Mouse (Mus musculus): Measurements from ENCODE around the gene Syt9. TPM values are rescaled to one million over a fixed set of nuclear protein-coding genes. Genes with fewer than 3 reads are reported as not detected.
"Not testable (repeated sequence)": the region's sequence is repeated elsewhere in the genome, so short reads cannot be mapped to it uniquely, and the experiment has no call there.

Gene Syt9
- polyA plus RNA-seq, 1 experiment from 2014 or later = 4.4 TPM

GRCm38 (mm10) chr7:107478979-107479965, 108.7 kb downstream of the Syt9 start:
- Histone ChIP-seq H3K27ac (ENCODE audit: low read length) (no peak overlapping the region), H3K9ac (replicated peaks; ENCODE audit: low read depth, low read length) (no peak overlapping the region), H3K4me1 (ENCODE audit: control insufficient read depth, insufficient read depth, low read length) (peaks cover 2% of the 10 kb centered on the region; the same call in 1 of the 2 replicates), H3K27me3 (ENCODE audit: control insufficient read depth, insufficient read depth, low read length) (no peaks in the 10 kb centered on the region), H3K9me3 (ENCODE audit: control insufficient read depth, low read depth, low read length) (no peaks in the 10 kb centered on the region), H3K4me3 (ENCODE audit: low read depth, low read length) (no peak overlapping the region), H3K36me3 (ENCODE audit: control insufficient read depth, insufficient read depth, low read length) (no peaks in the 10 kb centered on the region), H3K4me2 (replicated peaks; ENCODE audit: low read depth, low read length) (no peak overlapping the region)
- no peak for ATAC-seq (ENCODE audit: insufficient number of reproducible peaks, insufficient read depth, low FRiP score, low read depth)
- WGBS = 41% methylated on average over 7 of the region's 7 CpGs

GRCm38 (mm10) chr7:107485709-107486108, 115.2 kb downstream of the Syt9 start:
- not testable (repeated sequence) for H3K36me3 ChIP-seq (ENCODE audit: control insufficient read depth, insufficient read depth, low read length); H3K27me3 ChIP-seq (ENCODE audit: control insufficient read depth, insufficient read depth, low read length); H3K4me2 ChIP-seq (replicated peaks; ENCODE audit: low read depth, low read length); H3K4me3 ChIP-seq (ENCODE audit: low read depth, low read length); H3K9me3 ChIP-seq (ENCODE audit: control insufficient read depth, low read depth, low read length); H3K9ac ChIP-seq (replicated peaks; ENCODE audit: low read depth, low read length); ATAC-seq (ENCODE audit: insufficient number of reproducible peaks, insufficient read depth, low FRiP score, low read depth); H3K27ac ChIP-seq (ENCODE audit: low read length); H3K4me1 ChIP-seq (ENCODE audit: control insufficient read depth, insufficient read depth, low read length)
- 82% methylated on average over 2 of the region's 2 CpGs for WGBS

- Histone ChIP-seq H3K9me3 (ENCODE audit: control insufficient read depth, low read depth, low read length) (no peaks in the 10 kb centered on the region), H3K9ac (replicated peaks; ENCODE audit: low read depth, low read length) (no peak overlapping the region), H3K27me3 (ENCODE audit: control insufficient read depth, insufficient read depth, low read length) (no peaks in the 10 kb centered on the region), H3K4me2 (replicated peaks; ENCODE audit: low read depth, low read length) (no peak overlapping the region), H3K4me3 (ENCODE audit: low read depth, low read length) (no peak overlapping the region), H3K27ac (ENCODE audit: low read length) (no peak overlapping the region), H3K36me3 (ENCODE audit: control insufficient read depth, insufficient read depth, low read length) (no peaks in the 10 kb centered on the region), H3K4me1 (ENCODE audit: control insufficient read depth, insufficient read depth, low read length) (no peaks in the 10 kb centered on the region)
- ATAC-seq (ENCODE audit: insufficient number of reproducible peaks, insufficient read depth, low FRiP score, low read depth) = no peak
Measured at GRCm38 (mm10) chr7:107495428-107495827, 124.9 kb downstream of the Syt9 start.

GRCm38 (mm10) chr7:107496923-107497322, 126.4 kb downstream of the Syt9 start:
- WGBS = 83% methylated on average over 7 of the region's 7 CpGs
- ATAC-seq (ENCODE audit: insufficient number of reproducible peaks, insufficient read depth, low FRiP score, low read depth) = no peak
- Histone ChIP-seq H3K9ac (replicated peaks; ENCODE audit: low read depth, low read length) (no peak overlapping the region), H3K4me2 (replicated peaks; ENCODE audit: low read depth, low read length) (no peak overlapping the region), H3K4me3 (ENCODE audit: low read depth, low read length) (no peak overlapping the region), H3K27me3 (ENCODE audit: control insufficient read depth, insufficient read depth, low read length) (no peaks in the 10 kb centered on the region), H3K27ac (ENCODE audit: low read length) (no peak overlapping the region), H3K9me3 (ENCODE audit: control insufficient read depth, low read depth, low read length) (no peaks in the 10 kb centered on the region), H3K36me3 (ENCODE audit: control insufficient read depth, insufficient read depth, low read length) (no peaks in the 10 kb centered on the region), H3K4me1 (ENCODE audit: control insufficient read depth, insufficient read depth, low read length) (no peaks in the 10 kb centered on the region)

GRCm38 (mm10) chr7:107500641-107501040, 130.1 kb downstream of the Syt9 start:
- Histone ChIP-seq H3K4me2 (replicated peaks; ENCODE audit: low read depth, low read length) (no peak overlapping the region), H3K27ac (ENCODE audit: low read length) (no peak overlapping the region), H3K27me3 (ENCODE audit: control insufficient read depth, insufficient read depth, low read length) (no peaks in the 10 kb centered on the region), H3K9me3 (ENCODE audit: control insufficient read depth, low read depth, low read length) (no peaks in the 10 kb centered on the region), H3K4me1 (ENCODE audit: control insufficient read depth, insufficient read depth, low read length) (no peaks in the 10 kb centered on the region), H3K4me3 (ENCODE audit: low read depth, low read length) (no peak overlapping the region), H3K9ac (replicated peaks; ENCODE audit: low read depth, low read length) (no peak overlapping the region), H3K36me3 (ENCODE audit: control insufficient read depth, insufficient read depth, low read length) (no peaks in the 10 kb centered on the region)
- ATAC-seq (ENCODE audit: insufficient number of reproducible peaks, insufficient read depth, low FRiP score, low read depth) = no peak
- 64% methylated on average over 7 of the region's 7 CpGs for WGBS

- ATAC-seq (ENCODE audit: insufficient number of reproducible peaks, insufficient read depth, low FRiP score, low read depth) = no peak
- Histone ChIP-seq H3K9ac (replicated peaks; ENCODE audit: low read depth, low read length) (no peak overlapping the region), H3K27me3 (ENCODE audit: control insufficient read depth, insufficient read depth, low read length) (no peaks in the 10 kb centered on the region), H3K4me2 (replicated peaks; ENCODE audit: low read depth, low read length) (no peak overlapping the region), H3K4me1 (ENCODE audit: control insufficient read depth, insufficient read depth, low read length) (no peaks in the 10 kb centered on the region), H3K27ac (ENCODE audit: low read length) (no peak overlapping the region), H3K36me3 (ENCODE audit: control insufficient read depth, insufficient read depth, low read length) (no peaks in the 10 kb centered on the region), H3K9me3 (ENCODE audit: control insufficient read depth, low read depth, low read length) (no peaks in the 10 kb centered on the region), H3K4me3 (ENCODE audit: low read depth, low read length) (no peak overlapping the region)
- WGBS = 62% methylated on average over 5 of the region's 5 CpGs
Measured at GRCm38 (mm10) chr7:107504761-107505712, 134.5 kb downstream of the Syt9 start.

GRCm38 (mm10) chr7:107507920-107508319, 137.4 kb downstream of the Syt9 start:
- Histone ChIP-seq H3K4me3 (ENCODE audit: low read depth, low read length) (no peak overlapping the region), H3K9me3 (ENCODE audit: control insufficient read depth, low read depth, low read length) (no peaks in the 10 kb centered on the region), H3K4me1 (ENCODE audit: control insufficient read depth, insufficient read depth, low read length) (no peaks in the 10 kb centered on the region), H3K36me3 (ENCODE audit: control insufficient read depth, insufficient read depth, low read length) (no peaks in the 10 kb centered on the region), H3K4me2 (replicated peaks; ENCODE audit: low read depth, low read length) (no peak overlapping the region), H3K27ac (ENCODE audit: low read length) (no peak overlapping the region), H3K27me3 (ENCODE audit: control insufficient read depth, insufficient read depth, low read length) (no peaks in the 10 kb centered on the region), H3K9ac (replicated peaks; ENCODE audit: low read depth, low read length) (no peak overlapping the region)
- no peak for ATAC-seq (ENCODE audit: insufficient number of reproducible peaks, insufficient read depth, low FRiP score, low read depth)
- 83% methylated on average over 3 of the region's 3 CpGs for WGBS

- Histone ChIP-seq H3K27me3 (ENCODE audit: control insufficient read depth, insufficient read depth, low read length) (no peaks in the 10 kb centered on the region), H3K36me3 (ENCODE audit: control insufficient read depth, insufficient read depth, low read length) (no peaks in the 10 kb centered on the region)
- WGBS = 74% methylated on average over 3 of the region's 3 CpGs
Measured at GRCm38 (mm10) chr7:107509740-107510139, 139.2 kb downstream of the Syt9 start.

More at GRCm38 (mm10) chr7:107509740-107510139, 139.2 kb downstream of the Syt9 start:
- Histone ChIP-seq H3K9me3 (ENCODE audit: control insufficient read depth, low read depth, low read length) (no peaks in the 10 kb centered on the region), H3K4me3 (ENCODE audit: low read depth, low read length) (no peak overlapping the region), H3K4me1 (ENCODE audit: control insufficient read depth, insufficient read depth, low read length) (no peaks in the 10 kb centered on the region), H3K4me2 (replicated peaks; ENCODE audit: low read depth, low read length) (no peak overlapping the region), H3K27ac (ENCODE audit: low read length) (no peak overlapping the region), H3K9ac (replicated peaks; ENCODE audit: low read depth, low read length) (no peak overlapping the region)
- ATAC-seq (ENCODE audit: insufficient number of reproducible peaks, insufficient read depth, low FRiP score, low read depth) = no peak
